Mouse (Mus musculus): ENCODE results near the gene Fgd6.

- no peak for TF ChIP-seq CTCF (IDR thresholded peaks at IDR 0.05; ENCODE audit: insufficient read depth, low read length)
- no peak for TF ChIP-seq POLR2A (IDR thresholded peaks at IDR 0.05; ENCODE audit: borderline replicate concordance, extremely low read depth, low read depth, low read length)
Observed at GRCm38 (mm10) chr10:94158962-94159361, 123.2 kb downstream of the Fgd6 start.
